ENCODE assay signal across 26 mouse cellular contexts in the genomic region with DNA sequence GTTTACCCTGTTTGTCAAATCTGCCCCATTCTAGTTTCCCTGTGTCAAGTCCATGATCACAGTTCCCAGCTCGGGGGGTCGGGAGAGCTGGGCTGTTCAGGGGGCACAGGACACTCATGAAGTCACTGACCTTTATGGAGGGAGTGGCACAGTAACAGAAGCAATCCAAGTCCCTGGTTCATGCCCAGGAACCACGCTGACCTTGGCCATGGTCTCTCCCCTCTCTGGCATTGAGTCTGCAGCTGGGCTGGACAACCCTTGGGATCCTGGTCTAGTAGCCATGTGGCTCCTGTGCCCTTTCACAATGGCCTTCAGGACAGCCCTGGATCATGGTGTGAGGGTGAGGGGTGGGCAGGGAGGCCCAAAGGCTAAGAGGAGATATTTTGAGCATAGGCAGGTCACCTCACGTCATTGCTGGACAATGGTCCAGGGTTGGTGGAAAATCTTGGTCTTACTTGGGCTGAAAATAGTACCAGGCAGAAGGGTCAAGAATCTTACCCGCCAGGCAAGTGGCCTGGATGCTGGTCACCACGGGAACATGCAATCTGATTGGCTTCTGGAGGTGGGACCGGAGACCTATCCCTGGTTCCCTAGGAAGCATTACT. TPM values are rescaled to one million over a fixed set of nuclear protein-coding genes. Genes with fewer than 3 reads are reported as not detected.
A peak's percentile ranks its signal among the peaks of the same experiment; 100 is the strongest.
DNase-seq lines count a peak whose midpoint lies in the region; ATAC-seq and TF ChIP-seq lines count a peak whose summit lies in the region.
"Had no signal": no experiment of that assay in that cellular context is flagged by ENCODE, and none has a peak within 500 bp of the region (broad histone marks: within the 10 kb centered on the region; RNA-seq: fewer than 3 reads in every experiment).

No protein-coding gene starts in this region.

- peak; percentile 71 for DNase-seq in adrenal gland, postnatal 10 days
- DNase-seq in adrenal gland, adult 18-20 months (ENCODE audit: low spot score in 2 of 2) = no peak
- peak; percentile 95 for DNase-seq in heart, adult 11 months
- DNase-seq in liver, adult 2 months (ENCODE audit: extremely low read depth, low read depth, low spot score) = peak; percentile 41
- DNase-seq in liver = no peak
- peak; percentile 58 to 70 for DNase-seq in adrenal gland, postnatal 36 days
- no peak for DNase-seq in forebrain, postnatal 0 days
- DNase-seq: cerebellum, adult 2 months; cerebellum, postnatal 14 days; embryo, embryonic 11 days; kidney, adult 11 months; kidney, adult 9 months had no signal

- TF ChIP-seq CTCF in liver, adult 2 months (IDR thresholded peaks at IDR 0.05; ENCODE audit: low read depth, low read length) = no peak
- no peak for TF ChIP-seq CTCF in forebrain, postnatal 0 days (IDR thresholded peaks at IDR 0.05; ENCODE audit: low read depth)

- no peaks in the 10 kb centered on the region; the same call in 1 of the 2 replicates for H3K9me3 ChIP-seq in heart, embryonic 11.5 days (replicated peaks; ENCODE audit: control insufficient read depth, low read length)
- no peaks in the 10 kb centered on the region for H3K9me3 ChIP-seq in forebrain, postnatal 0 days (ENCODE audit: low read length)
- H3K9me3 ChIP-seq: embryonic facial prominence, embryonic 15.5 days; forebrain, embryonic 10.5 days; heart, embryonic 13.5 days; hindbrain, embryonic 13.5 days had no signal

- H3K79me2 ChIP-seq in liver, adult 2 months (ENCODE audit: control insufficient read depth, insufficient read depth, low read length) = no peaks in the 10 kb centered on the region

- no peaks in the 10 kb centered on the region for H3K36me3 ChIP-seq in heart, embryonic 11.5 days (ENCODE audit: control insufficient read depth, insufficient read depth, low read length)
- no peaks in the 10 kb centered on the region for H3K36me3 ChIP-seq in liver, adult 2 months (ENCODE audit: control insufficient read depth, insufficient read depth, low read length)
- H3K36me3 ChIP-seq in forebrain, postnatal 0 days (ENCODE audit: insufficient read depth) = no peaks in the 10 kb centered on the region
- H3K36me3 ChIP-seq: embryonic facial prominence, embryonic 15.5 days; forebrain, embryonic 10.5 days; heart, embryonic 13.5 days; hindbrain, embryonic 13.5 days had no signal

- TF ChIP-seq POLR2A in liver, adult 2 months (IDR thresholded peaks at IDR 0.05; ENCODE audit: extremely low read depth, insufficient read depth, low read length) = no peak

- no peak overlapping the region for H3K4me2 ChIP-seq in heart, embryonic 11.5 days
- no peak overlapping the region for H3K4me2 ChIP-seq in forebrain, postnatal 0 days (ENCODE audit: low read depth)
- H3K4me2 ChIP-seq: embryonic facial prominence, embryonic 15.5 days; heart, embryonic 13.5 days; hindbrain, embryonic 13.5 days had no signal

- peaks cover 3% of the 10 kb centered on the region; the same call in 1 of the 2 replicates for H3K4me1 ChIP-seq in heart, embryonic 11.5 days (ENCODE audit: control insufficient read depth, insufficient read depth, low read length)
- peaks cover 13% of the 10 kb centered on the region for H3K4me1 ChIP-seq in liver, adult 2 months (ENCODE audit: control insufficient read depth, insufficient read depth, low read length)
- H3K4me1 ChIP-seq in forebrain, postnatal 0 days (ENCODE audit: insufficient read depth) = no peaks in the 10 kb centered on the region
- H3K4me1 ChIP-seq: embryonic facial prominence, embryonic 15.5 days had no signal

- H3K4me3 ChIP-seq in heart, embryonic 11.5 days (ENCODE audit: low read depth, low read length) = no peak overlapping the region
- H3K4me3 ChIP-seq in liver, adult 2 months (ENCODE audit: insufficient read depth, low read depth, low read length) = no peak overlapping the region
- no peak overlapping the region for H3K4me3 ChIP-seq in forebrain, postnatal 0 days (ENCODE audit: low read depth, low read length)
- H3K4me3 ChIP-seq: embryonic facial prominence, embryonic 15.5 days; erythroblast, embryonic 14.5 days; forebrain, embryonic 10.5 days; heart, embryonic 13.5 days; hindbrain, embryonic 13.5 days had no signal

- no peak overlapping the region for H3K27ac ChIP-seq in heart, embryonic 11.5 days (ENCODE audit: low read depth, low read length)
- H3K27ac ChIP-seq in liver, adult 2 months (replicated peaks; ENCODE audit: insufficient read depth, low read depth, low read length) = no peak overlapping the region
- H3K27ac ChIP-seq in forebrain, postnatal 0 days (ENCODE audit: low read depth, low read length) = no peak overlapping the region
- H3K27ac ChIP-seq: embryonic facial prominence, embryonic 15.5 days; forebrain, embryonic 10.5 days; heart, embryonic 13.5 days; hindbrain, embryonic 13.5 days; hindbrain, postnatal 0 days; kidney, postnatal 0 days had no signal

- H3K9ac ChIP-seq in heart, embryonic 11.5 days (ENCODE audit: low read depth, low read length) = no peak overlapping the region
- H3K9ac ChIP-seq in liver, adult 2 months (ENCODE audit: low read depth, low read length) = no peak overlapping the region
- H3K9ac ChIP-seq in forebrain, postnatal 0 days = no peak overlapping the region
- H3K9ac ChIP-seq: embryonic facial prominence, embryonic 15.5 days; heart, embryonic 13.5 days; hindbrain, embryonic 13.5 days had no signal

- ATAC-seq in heart, embryonic 11.5 days (replicated peaks; ENCODE audit: insufficient number of reproducible peaks, low FRiP score, low TSS enrichment) = no peak
- ATAC-seq in forebrain, postnatal 0 days = no peak
- ATAC-seq: activated CD4-positive, CD25-positive, alpha-beta regulatory T cell, adult 4 months; forebrain, embryonic 14.5 days; hindbrain, postnatal 0 days; Patski had no signal

- no peaks in the 10 kb centered on the region for H3K27me3 ChIP-seq in heart, embryonic 11.5 days (ENCODE audit: control insufficient read depth, insufficient read depth, low read length)
- H3K27me3 ChIP-seq in liver, adult 2 months (ENCODE audit: control insufficient read depth, insufficient read depth, low read length) = no peaks in the 10 kb centered on the region
- no peaks in the 10 kb centered on the region for H3K27me3 ChIP-seq in forebrain, postnatal 0 days (ENCODE audit: insufficient read depth, low read length)
- H3K27me3 ChIP-seq: CH12.LX; embryonic facial prominence, embryonic 15.5 days; hindbrain, embryonic 13.5 days; Patski had no signal

- 74% methylated on average over 7 of the region's 7 CpGs for WGBS in heart, embryonic 11.5 days (ENCODE audit: insufficient replicate concordance)
- WGBS in liver, adult 2 months = 85% methylated on average over 7 of the region's 7 CpGs
- WGBS in forebrain, postnatal 0 days = 92% methylated on average over 7 of the region's 7 CpGs

RNA-seq across cellular contexts. Expression of a gene that starts 17.3 kb away (rescaled TPM):
- 1 to 10 TPM; 5.5 to 7.2 TPM for total RNA-seq in adrenal gland, postnatal 10 days (2021)
- total RNA-seq in adrenal gland, adult 18-20 months (2021) = 1 to 10 TPM; 1.7 to 4.7 TPM
- polyA plus RNA-seq in heart, embryonic 11.5 days (2014; fragmentation: Nextera tagmentation; extraction: Ambion mirVana) = 0.54 and 0.68 TPM in 2 replicates
- total RNA-seq in liver, adult 2 months (2014; rRNA removed) = 4.1 and 5.4 TPM in 2 replicates
- 13.4 and 15.4 TPM in 2 replicates for polyA plus RNA-seq in liver, adult 2 months (2012; rRNA removed)
- 1 to 10 TPM; 1.7 to 2.2 TPM for total RNA-seq in adrenal gland, postnatal 36 days (2021)
- total RNA-seq in forebrain, postnatal 0 days (2014; rRNA removed) = 0.38 and 0.67 TPM in 2 replicates
- polyA plus RNA-seq in forebrain, postnatal 0 days (2015; fragmentation: Nextera tagmentation; extraction: Ambion mirVana) = 0.24 and 0.40 TPM in 2 replicates

RNA-seq across cellular contexts. Expression of a gene that starts 20.9 kb away (rescaled TPM):
- total RNA-seq in adrenal gland, postnatal 10 days (2021) = 1 to 10 TPM; 3.8 to 4.2 TPM
- total RNA-seq in adrenal gland, adult 18-20 months (2021) = 1 to 10 TPM; 3.1 to 5.4 TPM
- 2.1 and 2.8 TPM in 2 replicates for polyA plus RNA-seq in heart, embryonic 11.5 days (2014; fragmentation: Nextera tagmentation; extraction: Ambion mirVana)
- 0.92 and 1.5 TPM in 2 replicates for total RNA-seq in liver, adult 2 months (2014; rRNA removed)
- 1.6 and 4.3 TPM in 2 replicates for polyA plus RNA-seq in liver, adult 2 months (2012; rRNA removed)
- 1 to 10 TPM; 3.8 to 6.7 TPM for total RNA-seq in adrenal gland, postnatal 36 days (2021)
- 1.2 and 2.3 TPM in 2 replicates for total RNA-seq in forebrain, postnatal 0 days (2014; rRNA removed)
- 3.1 and 3.8 TPM in 2 replicates for polyA plus RNA-seq in forebrain, postnatal 0 days (2015; fragmentation: Nextera tagmentation; extraction: Ambion mirVana)
- total RNA-seq: common myeloid progenitor, adult 5-6 weeks; hematopoietic stem cell, adult 5-6 weeks had no signal

Comparison
In these comparisons a context has a peak if more than half of its experiments do, and no peak if none do; other contexts are left out.
1. DNase-seq: peak in adrenal gland, postnatal 10 days (single experiment), heart, adult 11 months (single experiment), liver, adult 2 months (single experiment) and adrenal gland, postnatal 36 days (2 of 2); none in adrenal gland, adult 18-20 months (0 of 2), liver (single experiment) and forebrain, postnatal 0 days (single experiment).